Mouse (Mus musculus) liver, postnatal 0 days (tissue): Measurements from ENCODE around the gene Mon2. TPM values are rescaled to one million over a fixed set of nuclear protein-coding genes. Genes with fewer than 3 reads are reported as not detected.

ENCODE experiments used
- ATAC-seq: fragments of 200-750 bp; cut with Nextera tagmentation; 2 replicates; pipeline ENCODE4 v1.8.0; 2017; ENCODE audit warnings: mild to moderate bottlenecking, moderate library complexity
- DNase-seq: peaks from one replicate; pipeline ENCODE4 v3.0.0-alpha.2; 2016
- H3K27ac ChIP-seq: fragments of 300-500 bp; sonication (generic); 2 replicates; pipeline ENCODE4 v1.5.1; 2014; ENCODE audit warnings: antibody characterized with exemption, moderate library complexity, mild to moderate bottlenecking, low read depth
- H3K27me3 ChIP-seq: fragments of 300-500 bp; sonication (generic); 2 replicates; pipeline ENCODE4 v1.6.1; 2014; ENCODE audit warnings: low read length, control low read depth, mixed read lengths; ENCODE audit not compliant: insufficient read depth
- H3K36me3 ChIP-seq: fragments of 300-500 bp; sonication (generic); replicated peaks from 2 replicates; pipeline ENCODE4 v1.6.1; 2014; ENCODE audit warnings: mild to moderate bottlenecking, control low read depth, low read length, moderate library complexity, mixed read lengths; ENCODE audit not compliant: insufficient read depth
- H3K4me1 ChIP-seq: fragments of 300-500 bp; sonication (generic); 2 replicates; pipeline ENCODE4 v1.6.1; 2014; ENCODE audit warnings: antibody characterized with exemption, mild to moderate bottlenecking, control low read depth; ENCODE audit not compliant: insufficient read depth
- H3K4me2 ChIP-seq: fragments of 300-500 bp; sonication (generic); 2 replicates; pipeline ENCODE4 v1.6.1; 2014; ENCODE audit warnings: low read depth, mild to moderate bottlenecking, low read length, moderate library complexity, mixed read lengths
- H3K4me3 ChIP-seq: fragments of 300-500 bp; sonication (generic); 2 replicates; pipeline ENCODE4 v1.5.1; 2014; ENCODE audit warnings: low read depth, low read length
- H3K9ac ChIP-seq: fragments of 300-500 bp; sonication (generic); replicated peaks from 2 replicates; pipeline ENCODE4 v1.6.1; 2014; ENCODE audit warnings: mild to moderate bottlenecking, moderate library complexity
- H3K9me3 ChIP-seq: fragments of 300-500 bp; sonication (generic); 2 replicates; pipeline ENCODE4 v1.6.1; 2016; ENCODE audit warnings: mild to moderate bottlenecking, control low read depth, low read length, mixed read lengths
- CTCF ChIP-seq: sonication (generic); IDR thresholded peaks from 2 replicates; pipeline ENCODE4 v1.5.1; 2016; ENCODE audit warnings: antibody characterized with exemption, low read depth
- EP300 ChIP-seq: IDR thresholded peaks from 2 replicates; pipeline ENCODE4 v1.6.1; 2016; ENCODE audit warnings: antibody characterized with exemption, low read depth, mild to moderate bottlenecking
- WGBS: fragments of 180-500 bp; shearing (Covaris S2); extraction: QIAGEN DNeasy Blood & Tissue Kit; methylation state at CpG from one replicate; pipeline ENCODE4 v1.1.7; 2014; ENCODE audit not compliant: insufficient replicate concordance; 5-methylcytosine and 5-hydroxymethylcytosine counted together
- polyA plus RNA-seq: library from polyadenylated mRNA; unstranded; fragments of >200 nt; fragmentation: Nextera tagmentation; extraction: Ambion mirVana; gene quantifications from 2 replicates; pipeline ENCODE4 v1.2.1, GENCODE M21; 2015

Mon2 gene
- polyA plus RNA-seq, 1 experiment from 2014 or later, result 12.0 TPM

DNA sequence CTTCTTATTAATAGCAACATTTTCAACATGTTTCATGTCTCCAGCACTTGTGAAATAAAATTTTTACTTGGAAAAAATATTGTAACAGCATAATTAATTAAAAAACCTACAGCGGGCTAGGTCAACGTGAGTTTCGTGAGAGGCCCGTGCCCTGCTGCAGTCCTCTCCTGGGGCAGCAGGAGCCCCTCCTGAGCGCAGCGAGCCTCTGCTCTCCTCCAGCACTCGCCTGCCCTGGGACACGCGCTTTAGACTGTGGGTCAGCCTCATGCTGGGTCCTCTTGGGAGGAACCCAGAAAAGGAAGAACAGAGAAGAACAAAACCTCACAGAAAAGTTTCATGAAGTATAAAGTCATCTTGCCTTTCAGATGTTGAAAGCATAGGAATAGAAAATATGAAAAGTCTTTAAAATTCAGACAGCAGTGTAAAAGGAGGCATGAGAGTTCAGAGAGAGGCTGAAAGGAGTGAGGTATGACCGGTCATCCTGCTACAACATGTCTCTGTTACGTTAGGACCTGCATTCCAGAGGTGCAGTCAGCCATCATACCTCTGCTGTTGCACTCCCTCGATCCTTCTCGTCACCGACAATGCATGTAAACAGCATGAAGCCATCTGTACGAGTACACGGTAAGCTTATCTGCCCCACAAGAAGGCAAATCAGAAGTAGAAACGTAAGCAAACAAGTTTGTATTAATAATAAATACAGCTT is 81.8 kb downstream of the Mon2 start:
- no peak for TF ChIP-seq EP300
- no peak for TF ChIP-seq CTCF
- Histone ChIP-seq H3K27ac (no peak overlapping the region), H3K4me2 (no peak overlapping the region), H3K9ac (no peak overlapping the region), H3K9me3 (no peaks in the 10 kb centered on the region), H3K36me3 (peaks cover 60% of the 10 kb centered on the region), H3K27me3 (no peaks in the 10 kb centered on the region), H3K4me1 (no peaks in the 10 kb centered on the region), H3K4me3 (no peak overlapping the region)
- 91% methylated on average over 17 of the region's 17 CpGs for WGBS
- no peak for DNase-seq
- ATAC-seq, result no peak

DNA sequence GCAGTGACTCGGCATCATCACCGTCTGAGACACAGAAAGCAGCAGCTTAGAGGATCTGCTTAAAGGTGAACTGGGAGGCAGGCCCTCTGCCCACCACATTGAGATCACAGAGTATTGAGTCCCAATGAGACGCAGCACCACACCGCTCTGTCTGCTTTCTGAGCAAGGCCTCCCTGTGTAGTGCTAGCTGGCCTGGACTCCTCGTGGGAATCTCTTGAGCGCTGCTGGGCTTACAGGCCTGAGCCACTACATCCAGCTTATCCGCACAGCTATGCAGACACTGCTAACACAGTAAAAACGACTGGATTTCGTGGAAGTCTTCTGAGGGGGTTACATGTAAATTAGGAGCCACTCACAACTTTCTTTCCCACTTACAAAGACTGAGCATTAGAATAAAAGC is 84.7 kb downstream of the Mon2 start:
- Histone ChIP-seq H3K4me3 (no peak overlapping the region), H3K36me3 (peaks cover 33% of the 10 kb centered on the region), H3K27me3 (no peaks in the 10 kb centered on the region), H3K27ac (no peak overlapping the region), H3K9me3 (no peaks in the 10 kb centered on the region), H3K4me2 (no peak overlapping the region), H3K4me1 (peaks cover 8% of the 10 kb centered on the region; the same call in 1 of the 2 replicates), H3K9ac (no peak overlapping the region)
- TF ChIP-seq CTCF, result no peak
- TF ChIP-seq EP300, result no peak
- ATAC-seq (no peak), DNase-seq (no peak)
- 82% methylated on average over 9 of the region's 9 CpGs for WGBS

DNA sequence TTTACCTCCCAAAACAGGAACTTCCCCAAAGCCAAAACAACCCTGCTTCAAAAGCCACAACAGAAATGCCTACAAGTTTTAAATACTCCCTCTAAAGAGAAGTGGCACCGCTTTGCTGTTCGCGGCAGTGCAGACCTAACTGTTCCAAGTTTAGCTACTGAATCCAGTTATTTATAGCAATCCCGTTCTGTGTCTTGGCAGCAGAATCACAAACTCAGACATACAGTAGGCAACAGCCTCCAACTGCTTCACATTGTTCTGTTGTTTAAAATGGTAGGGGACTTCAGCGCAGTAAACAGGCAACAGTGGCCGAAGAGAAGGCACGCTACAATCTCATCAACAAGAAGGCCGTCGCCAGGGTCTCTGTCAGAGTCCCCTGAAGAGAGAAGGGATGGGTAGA is 85.3 kb downstream of the Mon2 start:
- Histone ChIP-seq H3K4me2 (no peak overlapping the region), H3K9me3 (no peaks in the 10 kb centered on the region), H3K36me3 (peaks cover 27% of the 10 kb centered on the region), H3K27me3 (no peaks in the 10 kb centered on the region), H3K4me3 (no peak overlapping the region), H3K27ac (no peak overlapping the region), H3K9ac (no peak overlapping the region), H3K4me1 (peaks cover 9% of the 10 kb centered on the region; the same call in 1 of the 2 replicates)
- DNase-seq (no peak), ATAC-seq (no peak)
- TF ChIP-seq EP300 (no peak), CTCF (no peak)
- WGBS, result 79% methylated on average over 9 of the region's 9 CpGs

DNA sequence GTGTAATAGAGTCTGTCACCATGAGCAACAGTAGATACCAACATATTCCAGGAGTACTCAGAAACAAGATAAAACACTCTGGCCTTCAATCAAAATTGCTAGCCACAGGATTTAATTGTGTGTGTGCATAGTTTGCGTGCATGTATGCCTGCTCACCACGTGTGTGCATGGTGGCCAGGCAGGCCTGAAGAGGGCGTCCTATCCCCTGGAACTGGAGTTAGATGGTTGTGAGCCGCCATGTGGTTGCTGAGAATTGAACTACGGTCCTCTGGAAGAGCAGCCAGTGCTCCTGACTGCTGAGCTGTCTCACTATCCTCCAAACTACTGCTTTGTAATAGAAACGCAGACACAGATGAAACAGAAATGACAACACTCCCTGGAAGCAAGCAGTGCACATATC is 85.7 kb downstream of the Mon2 start:
- Histone ChIP-seq H3K4me2 (no peak overlapping the region), H3K4me1 (peaks cover 9% of the 10 kb centered on the region; the same call in 1 of the 2 replicates), H3K9me3 (no peaks in the 10 kb centered on the region), H3K9ac (no peak overlapping the region), H3K27ac (no peak overlapping the region), H3K36me3 (peaks cover 24% of the 10 kb centered on the region), H3K4me3 (no peak overlapping the region), H3K27me3 (no peaks in the 10 kb centered on the region)
- ATAC-seq (no peak), DNase-seq (no peak)
- 91% methylated on average over 6 of the region's 6 CpGs for WGBS
- TF ChIP-seq CTCF, result no peak
- TF ChIP-seq EP300, result no peak

DNA sequence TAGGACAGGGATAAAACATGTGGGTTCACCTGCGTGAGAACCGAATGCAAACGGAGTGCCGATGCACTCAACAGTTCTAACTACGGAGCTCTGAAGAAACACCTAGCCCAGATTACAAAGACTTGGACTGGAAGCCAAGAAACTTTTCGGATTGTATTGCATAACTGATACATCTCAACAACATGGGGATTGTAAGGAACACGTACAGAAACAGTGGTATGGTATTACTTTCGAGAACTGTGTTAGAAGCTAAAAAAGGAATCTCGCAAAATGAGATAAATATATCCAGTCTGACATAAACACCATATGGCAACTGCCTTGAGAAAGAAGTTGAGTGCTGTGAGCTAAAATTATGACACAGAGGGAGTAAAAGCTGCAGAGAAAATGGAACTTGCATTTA is 86.4 kb downstream of the Mon2 start:
- DNase-seq (no peak), ATAC-seq (no peak)
- H3K4me1 ChIP-seq, result peaks cover 9% of the 10 kb centered on the region; the same call in 1 of the 2 replicates
- H3K27me3 ChIP-seq, result no peaks in the 10 kb centered on the region
- H3K9ac ChIP-seq, result no peak overlapping the region
- 86% methylated on average over 9 of the region's 9 CpGs for WGBS
- H3K27ac ChIP-seq, result no peak overlapping the region
- H3K36me3 ChIP-seq, result peaks cover 20% of the 10 kb centered on the region
- no peak overlapping the region for H3K4me3 ChIP-seq
- H3K4me2 ChIP-seq, result no peak overlapping the region
- H3K9me3 ChIP-seq, result no peaks in the 10 kb centered on the region
- no peak for TF ChIP-seq CTCF
- no peak for TF ChIP-seq EP300

DNA sequence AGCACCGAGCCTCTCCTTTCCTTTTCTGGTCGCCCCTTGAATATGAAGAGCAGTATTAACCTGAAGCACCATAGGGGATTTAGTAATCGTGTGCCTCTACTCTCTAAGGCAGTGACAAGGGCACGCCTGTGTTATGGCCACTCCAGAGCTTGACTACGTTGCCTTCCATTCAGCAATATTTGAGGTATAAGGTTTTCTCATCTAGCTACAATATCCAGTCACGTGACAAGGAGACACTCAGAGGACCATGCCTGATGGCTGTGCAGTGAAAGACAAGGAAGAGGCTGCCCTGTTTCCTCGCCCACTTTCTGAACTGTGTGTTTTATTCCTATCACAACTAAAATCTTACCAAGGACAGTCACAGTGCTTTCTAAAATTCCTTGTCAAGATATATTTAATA is 87.9 kb downstream of the Mon2 start:
- no peak overlapping the region for H3K9ac ChIP-seq
- no peaks in the 10 kb centered on the region for H3K27me3 ChIP-seq
- peaks cover 11% of the 10 kb centered on the region for H3K36me3 ChIP-seq
- peak overlapping the region; percentile 35 for H3K4me2 ChIP-seq
- TF ChIP-seq CTCF (no peak), EP300 (no peak)
- H3K4me1 ChIP-seq, result peaks cover 17% of the 10 kb centered on the region
- no peaks in the 10 kb centered on the region for H3K9me3 ChIP-seq
- DNase-seq (no peak), ATAC-seq (no peak)
- H3K4me3 ChIP-seq, result 0 out of 2 replicates have a peak overlapping the region, but pooled peaks have one; percentile 3
- H3K27ac ChIP-seq, result no peak overlapping the region
- WGBS, result 62% methylated on average over 7 of the region's 7 CpGs
